Mouse (Mus musculus): ENCODE measurements around the gene Atcay. TPM values are rescaled to one million over a fixed set of nuclear protein-coding genes. Genes with fewer than 3 reads are reported as not detected.

Gene Atcay
- polyA plus RNA-seq, 1 experiment from 2014 or later: 33.7 TPM

DNA sequence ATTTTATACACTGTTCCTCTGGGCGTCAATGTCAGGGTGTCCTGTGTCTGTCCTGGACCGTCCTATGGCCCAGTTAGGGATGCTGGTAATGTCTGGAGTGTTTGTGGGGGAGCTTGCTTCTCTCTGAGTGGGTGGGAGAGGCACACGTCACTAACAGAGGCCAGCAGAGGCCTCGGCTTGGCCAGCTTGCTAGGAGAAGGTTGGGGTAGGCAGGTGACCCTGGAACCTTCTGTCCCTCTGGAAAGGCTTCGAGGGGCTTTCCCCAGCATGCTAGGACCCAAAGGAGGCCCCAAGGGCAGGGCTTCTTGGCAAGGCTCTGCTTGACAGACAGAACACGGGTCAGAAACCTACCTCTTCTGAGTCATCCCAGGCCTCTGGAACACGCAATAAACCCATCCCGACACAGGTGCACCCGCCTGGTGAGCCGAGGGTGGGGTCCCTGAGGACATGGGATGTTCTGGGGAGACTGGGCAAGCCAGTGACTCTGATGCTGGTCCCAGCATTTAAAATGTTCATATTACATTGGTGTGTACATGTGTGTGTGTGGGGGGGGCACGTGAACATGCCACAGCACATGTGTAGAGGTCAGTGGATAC is 34.1 kb downstream of the Atcay start:
- Histone ChIP-seq H3K4me1 (peaks cover 24% of the 10 kb centered on the region), H3K27ac (no peak overlapping the region), H3K9ac (no peak overlapping the region), H3K36me3 (no peaks in the 10 kb centered on the region), H3K4me3 (no peak overlapping the region), H3K27me3 (peaks cover 60% of the 10 kb centered on the region), H3K9me3 (replicated peaks) (no peaks in the 10 kb centered on the region), H3K4me2 (replicated peaks) (no peak overlapping the region)
- 62% methylated on average over 11 of the region's 11 CpGs for WGBS
- ATAC-seq (ENCODE audit: low FRiP score): no peak

DNA sequence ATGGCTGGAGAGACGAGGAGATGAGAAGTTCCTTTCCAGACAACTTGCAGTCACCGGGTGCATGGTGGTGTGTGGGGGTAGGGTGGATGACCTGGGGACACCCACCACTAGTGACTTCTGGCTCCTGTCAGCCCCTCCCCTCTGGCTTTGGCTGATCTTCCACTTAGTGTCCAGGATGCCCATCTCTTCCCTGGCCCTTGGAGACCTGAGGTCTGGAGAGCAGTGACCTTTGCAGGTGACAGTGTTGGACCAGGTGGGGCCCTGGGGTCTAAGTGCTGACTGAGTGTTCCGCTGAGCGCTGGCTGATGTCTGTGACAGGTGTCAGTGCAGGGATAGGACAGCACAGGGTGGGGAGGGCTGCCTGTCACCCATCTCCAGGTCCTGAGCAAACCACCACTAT is 35.3 kb downstream of the Atcay start:
- Histone ChIP-seq H3K4me1 (peaks cover 26% of the 10 kb centered on the region), H3K27me3 (peaks cover 56% of the 10 kb centered on the region), H3K36me3 (peaks cover 8% of the 10 kb centered on the region), H3K27ac (no peak overlapping the region), H3K9me3 (replicated peaks) (no peaks in the 10 kb centered on the region), H3K4me2 (replicated peaks) (no peak overlapping the region), H3K4me3 (no peak overlapping the region), H3K9ac (no peak overlapping the region)
- WGBS: 68% methylated on average over 4 of the region's 4 CpGs
- ATAC-seq (ENCODE audit: low FRiP score): no peak

DNA sequence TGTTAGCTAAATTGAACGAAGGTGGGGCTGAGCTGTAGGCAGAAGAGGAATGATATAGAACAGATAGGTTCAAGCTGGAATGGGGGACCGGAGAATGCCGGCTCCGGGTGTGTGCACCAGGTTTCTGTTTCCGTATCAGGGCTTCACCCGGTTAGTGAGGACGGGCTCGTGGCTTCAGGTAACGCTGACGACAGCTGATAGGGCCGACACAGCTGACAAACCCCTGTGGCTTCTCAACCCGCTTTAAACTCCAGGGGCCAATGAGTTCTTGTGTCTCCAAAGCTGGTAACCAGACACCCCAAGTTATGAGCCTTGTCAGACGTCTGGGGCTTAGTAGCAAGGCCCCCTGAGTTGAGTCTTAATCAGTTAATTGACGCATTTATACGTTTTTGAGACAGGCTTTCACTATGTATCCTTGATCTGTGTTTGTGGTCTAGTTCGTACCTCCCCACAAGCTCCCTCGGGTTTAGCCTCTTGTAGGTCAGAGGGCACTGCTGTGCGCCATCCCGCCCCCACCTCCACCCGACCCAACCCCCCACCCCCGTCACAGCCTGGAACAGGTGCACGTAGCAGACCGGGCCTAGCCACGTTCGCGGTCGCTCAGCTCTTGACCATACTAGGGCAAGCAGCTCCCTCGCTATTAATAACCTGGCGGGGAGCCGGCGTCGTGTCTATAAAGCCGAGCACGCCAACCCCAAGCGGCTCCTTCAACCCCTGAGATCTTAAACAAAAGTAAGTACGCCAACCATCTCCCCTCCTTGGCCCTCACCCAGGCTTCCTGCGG is 36.5 kb downstream of the Atcay start:
- H3K9ac ChIP-seq: peak overlapping the region; percentile 15; the same call in 1 of the 2 replicates
- peaks cover 46% of the 10 kb centered on the region for H3K27me3 ChIP-seq

DNA sequence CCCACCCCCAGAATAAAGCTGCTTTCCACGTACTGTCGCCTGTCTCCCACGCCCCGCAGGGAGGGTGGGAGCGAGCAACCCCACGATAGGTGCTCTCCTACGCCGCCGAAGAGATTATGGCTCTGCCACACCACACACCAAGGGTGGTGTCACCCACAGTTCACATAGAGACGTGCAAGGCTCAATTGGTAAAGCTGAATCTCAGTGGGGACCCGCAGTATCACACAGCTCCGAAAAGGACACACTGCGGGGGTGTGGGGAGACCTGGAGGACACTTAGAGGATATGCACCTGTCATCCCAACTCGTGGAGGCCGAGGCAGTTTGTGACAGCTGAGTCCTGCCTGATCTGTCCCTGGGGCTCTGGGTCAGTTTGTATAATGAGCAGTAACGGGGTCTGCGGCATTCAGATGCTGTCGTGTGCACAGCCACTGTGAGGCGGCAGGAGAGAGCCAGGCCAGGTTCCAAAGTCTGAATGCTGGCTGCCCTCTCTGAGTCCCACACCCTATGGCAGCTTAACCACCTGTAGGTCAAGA is 37.6 kb downstream of the Atcay start:
- peak overlapping the region; percentile 69 for H3K4me3 ChIP-seq
- no peaks in the 10 kb centered on the region for H3K9me3 ChIP-seq (replicated peaks)
- peak overlapping the region; percentile 95 for H3K27ac ChIP-seq
- H3K9ac ChIP-seq: peak overlapping the region; percentile 81
- peaks cover 26% of the 10 kb centered on the region for H3K4me1 ChIP-seq
- peaks cover 21% of the 10 kb centered on the region for H3K36me3 ChIP-seq
- H3K27me3 ChIP-seq: peaks cover 43% of the 10 kb centered on the region
- peak; percentile 42 for ATAC-seq (ENCODE audit: low FRiP score)
- WGBS: 2% methylated on average over 19 of the region's 19 CpGs
- H3K4me2 ChIP-seq (replicated peaks): peak overlapping the region; percentile 95

More for the DNA sequence above, 36.5 kb downstream of the Atcay start:
- Histone ChIP-seq H3K9me3 (replicated peaks) (no peaks in the 10 kb centered on the region), H3K4me1 (peaks cover 26% of the 10 kb centered on the region), H3K4me3 (peak overlapping the region; percentile 3; the same call in 1 of the 2 replicates), H3K36me3 (peaks cover 16% of the 10 kb centered on the region), H3K27ac (no peak overlapping the region), H3K4me2 (replicated peaks) (no peak overlapping the region)
- 15% methylated on average over 37 of the region's 37 CpGs for WGBS
- ATAC-seq (ENCODE audit: low FRiP score): no peak

DNA sequence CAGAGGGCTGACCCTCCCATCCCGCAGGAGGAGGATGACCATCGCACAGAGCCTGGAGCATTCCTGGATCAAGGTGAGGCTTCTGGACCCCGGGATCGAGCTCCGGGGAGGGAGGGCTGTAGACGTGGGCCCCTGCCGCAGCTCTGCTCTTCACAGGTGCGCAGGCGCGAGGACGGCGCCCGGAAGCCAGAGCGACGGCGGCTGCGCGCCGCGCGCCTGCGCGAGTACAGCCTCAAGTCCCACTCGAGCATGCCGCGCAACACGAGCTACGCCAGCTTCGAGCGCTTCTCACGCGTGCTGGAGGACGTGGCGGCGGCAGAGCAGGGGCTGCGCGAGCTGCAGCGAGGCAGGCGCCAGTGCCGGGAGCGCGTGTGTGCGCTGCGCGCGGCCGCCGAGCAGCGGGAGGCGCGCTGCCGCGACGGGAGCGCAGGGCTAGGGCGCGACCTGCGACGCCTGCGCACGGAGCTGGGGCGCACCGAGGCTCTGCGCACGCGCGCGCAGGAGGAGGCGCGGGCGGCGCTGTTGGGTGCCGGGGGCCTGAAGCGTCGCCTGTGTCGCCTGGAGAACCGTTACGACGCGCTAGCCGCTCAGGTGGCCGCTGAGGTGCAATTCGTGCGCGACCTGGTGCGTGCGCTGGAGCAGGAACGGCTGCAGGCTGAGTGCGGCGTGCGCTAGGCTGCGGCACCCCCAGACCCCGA is 38.2 kb downstream of the Atcay start:
- Histone ChIP-seq H3K27me3 (peaks cover 40% of the 10 kb centered on the region), H3K36me3 (peaks cover 23% of the 10 kb centered on the region), H3K9ac (peak overlapping the region; percentile 81), H3K4me2 (replicated peaks) (peak overlapping the region; percentile 95), H3K9me3 (replicated peaks) (no peaks in the 10 kb centered on the region), H3K27ac (peak overlapping the region; percentile 95), H3K4me1 (peaks cover 26% of the 10 kb centered on the region), H3K4me3 (peak overlapping the region; percentile 69)
- 2% methylated on average over 93 of the region's 93 CpGs for WGBS
- ATAC-seq (ENCODE audit: low FRiP score): peak; percentile 88

DNA sequence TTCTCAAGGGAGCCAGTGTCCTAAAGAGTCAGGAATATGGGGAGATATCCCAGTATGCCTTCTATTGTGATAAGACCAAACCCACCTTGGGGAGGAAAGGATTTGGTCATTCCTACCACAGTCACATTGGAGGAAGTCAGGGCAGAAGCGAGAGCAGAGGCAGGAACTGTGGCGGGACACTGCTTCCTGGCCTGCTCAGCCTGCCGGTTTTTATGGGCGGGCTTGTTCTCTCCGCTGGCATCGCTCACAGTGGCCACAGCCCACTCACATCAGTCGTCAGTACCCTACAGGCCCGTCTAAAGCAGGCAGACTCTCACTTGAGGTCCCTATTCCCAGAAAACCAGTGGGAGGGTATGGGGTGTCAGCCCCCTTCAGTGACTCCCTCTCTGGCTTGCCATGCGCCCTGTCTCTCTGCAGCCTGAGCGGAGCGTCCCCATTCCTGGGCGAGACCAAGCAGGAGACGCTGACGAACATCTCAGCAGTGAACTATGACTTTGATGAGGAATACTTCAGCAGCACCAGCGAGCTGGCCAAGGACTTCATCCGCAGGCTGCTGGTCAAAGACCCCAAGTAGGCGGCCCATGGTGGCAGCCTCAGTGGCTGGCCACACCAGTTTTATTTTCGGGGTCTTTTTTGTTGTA is 39.2 kb downstream of the Atcay start:
- H3K4me2 ChIP-seq (replicated peaks): peak overlapping the region; percentile 95
- H3K27ac ChIP-seq: peak overlapping the region; percentile 95; the same call in 1 of the 2 replicates
- WGBS: 93% methylated on average over 18 of the region's 18 CpGs
- ATAC-seq (ENCODE audit: low FRiP score): no peak
- H3K4me1 ChIP-seq: peaks cover 26% of the 10 kb centered on the region
- peaks cover 32% of the 10 kb centered on the region for H3K36me3 ChIP-seq
- 0 out of 2 replicates have a peak overlapping the region, but pooled peaks have one; percentile 69 for H3K4me3 ChIP-seq
- peak overlapping the region; percentile 81; the same call in 1 of the 2 replicates for H3K9ac ChIP-seq
- H3K9me3 ChIP-seq (replicated peaks): no peaks in the 10 kb centered on the region
- peaks cover 30% of the 10 kb centered on the region for H3K27me3 ChIP-seq

DNA sequence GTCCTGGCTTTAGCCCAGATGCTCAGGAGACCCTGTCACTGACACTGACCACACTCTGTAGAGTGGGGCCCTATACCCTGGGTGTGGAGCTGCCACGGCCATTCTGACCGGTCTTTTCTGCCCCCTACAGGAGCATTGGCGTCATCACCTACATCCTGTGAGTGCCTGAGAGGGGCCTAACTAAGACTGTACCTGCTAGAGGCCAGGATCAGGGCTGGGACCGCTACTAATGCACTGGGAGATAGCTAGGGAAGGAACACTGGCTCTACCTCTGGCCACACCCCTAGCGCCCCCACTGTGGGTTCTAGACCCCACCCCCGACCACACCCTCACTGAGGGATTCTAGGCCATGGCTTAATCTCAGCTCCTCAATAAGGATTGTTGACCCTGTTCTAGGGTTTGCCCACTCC is 39.7 kb downstream of the Atcay start:
- Histone ChIP-seq H3K9ac (no peak overlapping the region), H3K36me3 (peaks cover 35% of the 10 kb centered on the region), H3K27me3 (peaks cover 25% of the 10 kb centered on the region), H3K9me3 (replicated peaks) (no peaks in the 10 kb centered on the region), H3K27ac (no peak overlapping the region), H3K4me2 (replicated peaks) (no peak overlapping the region), H3K4me3 (no peak overlapping the region), H3K4me1 (peaks cover 26% of the 10 kb centered on the region)
- WGBS: 84% methylated on average over 6 of the region's 6 CpGs
- ATAC-seq (ENCODE audit: low FRiP score): no peak

DNA sequence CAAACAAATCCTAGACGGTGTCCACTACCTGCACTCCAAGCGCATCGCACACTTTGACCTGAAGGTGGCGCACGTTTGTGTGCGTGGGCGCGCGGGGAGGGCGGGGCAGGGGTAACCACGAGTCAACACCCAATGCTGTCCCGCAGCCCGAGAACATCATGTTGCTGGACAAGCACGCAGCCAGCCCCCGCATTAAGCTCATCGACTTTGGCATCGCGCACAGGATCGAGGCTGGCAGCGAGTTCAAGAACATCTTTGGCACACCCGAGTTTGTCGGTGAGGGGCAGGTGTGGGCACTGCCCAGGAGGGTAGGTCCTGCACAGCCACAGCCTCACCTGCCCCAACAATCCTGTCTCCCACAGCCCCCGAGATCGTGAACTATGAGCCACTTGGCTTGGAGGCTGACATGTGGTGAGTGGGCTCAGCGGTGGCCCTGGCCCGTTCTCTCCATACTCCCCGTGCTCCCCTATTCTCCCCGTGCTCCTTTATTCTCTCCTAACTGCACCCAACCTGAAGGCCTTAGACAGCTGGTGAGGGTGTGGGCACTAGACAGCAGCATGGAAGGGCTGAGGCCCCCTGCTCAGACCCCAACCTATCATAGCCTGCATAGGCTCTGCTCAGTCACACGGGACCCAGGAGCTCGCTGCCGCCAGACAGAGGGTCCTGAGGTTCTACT is 40.3 kb downstream of the Atcay start:
- peaks cover 26% of the 10 kb centered on the region for H3K4me1 ChIP-seq
- H3K36me3 ChIP-seq: peaks cover 38% of the 10 kb centered on the region
- H3K27ac ChIP-seq: no peak overlapping the region
- no peaks in the 10 kb centered on the region for H3K9me3 ChIP-seq (replicated peaks)
- ATAC-seq (ENCODE audit: low FRiP score): no peak
- 71% methylated on average over 31 of the region's 31 CpGs for WGBS
- H3K9ac ChIP-seq: no peak overlapping the region
- H3K4me3 ChIP-seq: no peak overlapping the region
- H3K4me2 ChIP-seq (replicated peaks): no peak overlapping the region
- H3K27me3 ChIP-seq: peaks cover 20% of the 10 kb centered on the region

DNA sequence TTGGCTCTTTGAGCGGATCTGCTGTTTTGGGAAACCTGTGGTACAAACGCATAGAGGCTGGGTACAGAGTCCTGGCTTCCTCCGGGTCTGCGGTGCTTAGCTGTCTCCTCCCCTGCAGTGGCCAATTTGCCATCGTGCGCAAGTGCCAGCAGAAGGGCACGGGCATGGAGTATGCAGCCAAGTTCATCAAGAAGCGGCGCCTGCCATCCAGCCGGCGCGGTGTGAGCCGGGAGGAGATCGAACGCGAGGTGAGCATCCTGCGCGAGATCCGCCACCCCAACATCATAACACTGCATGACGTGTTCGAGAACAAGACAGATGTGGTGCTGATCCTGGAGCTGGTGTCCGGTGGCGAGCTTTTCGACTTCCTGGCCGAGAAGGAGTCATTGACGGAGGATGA is 40.8 kb downstream of the Atcay start:
- WGBS: 79% methylated on average over 26 of the region's 26 CpGs
- no peak overlapping the region for H3K4me2 ChIP-seq (replicated peaks)
- H3K36me3 ChIP-seq: peaks cover 44% of the 10 kb centered on the region
- H3K4me1 ChIP-seq: peaks cover 26% of the 10 kb centered on the region
- H3K9ac ChIP-seq: no peak overlapping the region
- H3K27me3 ChIP-seq: peaks cover 14% of the 10 kb centered on the region
- H3K9me3 ChIP-seq (replicated peaks): no peaks in the 10 kb centered on the region
- no peak overlapping the region for H3K27ac ChIP-seq
- ATAC-seq (ENCODE audit: low FRiP score): no peak
- no peak overlapping the region for H3K4me3 ChIP-seq

DNA sequence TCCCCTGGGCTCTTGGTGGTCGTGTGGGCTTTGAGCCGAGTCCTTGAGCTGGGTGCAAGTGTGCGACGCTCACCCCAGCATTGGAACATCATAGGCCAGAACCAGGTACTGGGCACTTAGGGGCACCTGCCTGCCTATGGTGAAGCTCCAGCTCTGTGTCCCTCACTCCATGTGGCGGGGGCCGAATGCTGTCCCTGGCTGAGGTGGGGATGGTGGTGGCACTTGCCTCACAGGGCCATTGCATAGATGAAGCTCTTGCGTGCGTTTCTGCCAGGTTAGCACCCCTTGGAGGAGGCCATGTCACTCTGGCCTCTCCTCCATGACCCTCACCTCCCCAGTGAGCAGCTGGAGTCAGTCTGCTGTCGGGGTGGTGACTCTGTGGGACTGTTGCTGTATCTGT is 43.5 kb downstream of the Atcay start:
- H3K9ac ChIP-seq: no peak overlapping the region
- peaks cover 47% of the 10 kb centered on the region for H3K36me3 ChIP-seq
- no peak overlapping the region for H3K4me2 ChIP-seq (replicated peaks)
- H3K4me1 ChIP-seq: peaks cover 19% of the 10 kb centered on the region
- H3K27ac ChIP-seq: no peak overlapping the region
- H3K9me3 ChIP-seq (replicated peaks): no peaks in the 10 kb centered on the region
- no peaks in the 10 kb centered on the region for H3K27me3 ChIP-seq
- 95% methylated on average over 9 of the region's 9 CpGs for WGBS
- ATAC-seq (ENCODE audit: low FRiP score): no peak
- no peak overlapping the region for H3K4me3 ChIP-seq

DNA sequence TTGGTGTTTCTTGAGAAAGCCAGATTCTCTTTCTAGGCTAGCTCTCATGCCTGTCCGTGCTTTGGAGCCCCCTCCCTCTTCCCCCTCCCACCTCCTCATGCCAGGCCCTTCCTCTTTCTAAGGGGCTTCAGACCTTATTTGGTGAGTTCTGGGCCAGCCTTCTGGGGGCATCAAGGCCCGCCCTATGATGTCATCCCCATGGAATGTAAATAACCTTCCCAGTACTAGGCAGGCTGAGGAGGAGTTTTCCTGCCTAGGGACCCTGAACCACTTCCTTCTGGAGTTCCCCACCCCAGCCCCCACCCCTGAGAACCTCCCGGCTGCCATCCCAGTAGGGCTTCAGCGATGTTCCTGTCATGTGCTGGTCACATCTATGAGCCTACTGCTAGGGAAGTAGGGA is 45.9 kb downstream of the Atcay start:
- H3K4me3 ChIP-seq: no peak overlapping the region
- no peak overlapping the region for H3K9ac ChIP-seq
- no peak overlapping the region for H3K27ac ChIP-seq
- H3K4me2 ChIP-seq (replicated peaks): peak overlapping the region; percentile 17; the same call in 1 of the 2 replicates
- peaks cover 58% of the 10 kb centered on the region for H3K36me3 ChIP-seq
- H3K9me3 ChIP-seq (replicated peaks): no peaks in the 10 kb centered on the region
- no peaks in the 10 kb centered on the region for H3K27me3 ChIP-seq
- WGBS: 63% methylated on average over 4 of the region's 4 CpGs
- H3K4me1 ChIP-seq: peaks cover 22% of the 10 kb centered on the region
- ATAC-seq (ENCODE audit: low FRiP score): no peak
